Mouse (Mus musculus) testis, adult 2 months (tissue): Measurements from ENCODE around the gene Slc1a2.

Experiments
- CTCF ChIP-seq: fragments of 200-500 bp; IDR thresholded peaks from 2 replicates; pipeline ENCODE4 v1.5.1; 2012; ENCODE audit warnings: low read depth, mild to moderate bottlenecking, inconsistent platforms, low read length, moderate library complexity; ENCODE audit not compliant: control insufficient read depth, insufficient read depth, insufficient replicate concordance
- POLR2A ChIP-seq: fragments of 200-500 bp; IDR thresholded peaks from 2 replicates; pipeline ENCODE4 v1.6.1; 2012; ENCODE audit warnings: low read depth, mild to moderate bottlenecking, inconsistent platforms, low read length, moderate library complexity; ENCODE audit not compliant: control insufficient read depth

DNA sequence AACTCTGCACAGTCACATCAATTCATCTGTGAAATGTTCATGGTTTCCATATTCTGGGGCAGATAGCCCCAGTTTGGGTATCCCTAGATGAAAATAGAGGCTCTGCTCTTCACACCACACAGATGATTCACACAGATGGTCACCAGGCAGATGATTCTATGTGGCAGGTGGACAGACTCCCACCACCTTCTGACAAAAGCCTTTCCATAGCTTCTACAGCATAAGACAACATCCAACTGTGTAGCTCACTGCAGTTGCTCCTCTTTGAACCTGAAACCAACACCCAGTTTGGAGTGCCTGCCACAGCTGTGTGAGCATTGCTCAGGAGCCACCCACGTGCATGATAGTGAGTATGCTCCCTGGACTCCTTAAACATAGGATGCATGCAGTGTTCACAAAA, 46.3 kb downstream of the Slc1a2 start:
- TF ChIP-seq CTCF (no peak), POLR2A (no peak)
